Mouse (Mus musculus): ENCODE measurements around the gene Dynlt1c.
"Not testable (repeated sequence)": the region's sequence is repeated elsewhere in the genome, so short reads cannot be mapped to it uniquely, and the experiment has no call there.

Dynlt1c gene

GRCm38 (mm10) chr17:6656471-6656870 is 55.0 kb downstream of the Dynlt1c start:
- DNase-seq, result peak; percentile 49

GRCm38 (mm10) chr17:6658801-6659200 is 57.3 kb downstream of the Dynlt1c start, which contains the start of gene Sytl3:
TSS of gene Sytl3 (plus strand) at chr17:6659093.
- DNase-seq, result not testable (repeated sequence)

All from right cerebral cortex, postnatal 25 days (tissue).